Mouse (Mus musculus) brain, embryonic 18.5 days (tissue): Measurements from ENCODE around the gene Ppp1r21.

Source experiments
- DNase-seq: peaks from one replicate; pipeline ENCODE4 v3.0.0-alpha.2; 2012; ENCODE audit warnings: low read depth, low spot score

Gene Ppp1r21

GRCm38 (mm10) chr17:88570784-88571183 lies 40.9 kb downstream of the Ppp1r21 start:
- no peak for DNase-seq

GRCm38 (mm10) chr17:88574811-88575210 lies 44.9 kb downstream of the Ppp1r21 start:
- DNase-seq = no peak

GRCm38 (mm10) chr17:88578522-88579242 lies 48.8 kb downstream of the Ppp1r21 start:
- no peak for DNase-seq

GRCm38 (mm10) chr17:88580556-88580955 lies 50.6 kb downstream of the Ppp1r21 start:
- DNase-seq = no peak

GRCm38 (mm10) chr17:88581511-88582021 lies 51.6 kb downstream of the Ppp1r21 start:
- no peak for DNase-seq

GRCm38 (mm10) chr17:88582999-88583398 lies 53.1 kb downstream of the Ppp1r21 start:
- no peak for DNase-seq

- no peak for DNase-seq
These were observed 53.5 kb downstream of the Ppp1r21 start for GRCm38 (mm10) chr17:88583411-88583810.

GRCm38 (mm10) chr17:88587371-88587770 lies 57.5 kb downstream of the Ppp1r21 start:
- no peak for DNase-seq

GRCm38 (mm10) chr17:88588228-88588627 lies 58.3 kb downstream of the Ppp1r21 start:
- DNase-seq = no peak

- DNase-seq = no peak
These were observed 60.3 kb downstream of the Ppp1r21 start for GRCm38 (mm10) chr17:88590251-88590650.

- no peak for DNase-seq
These were observed 65.2 kb downstream of the Ppp1r21 start for GRCm38 (mm10) chr17:88595071-88595470.

GRCm38 (mm10) chr17:88596068-88596467 lies 66.2 kb downstream of the Ppp1r21 start:
- DNase-seq = no peak

GRCm38 (mm10) chr17:88596544-88597221 lies 66.8 kb downstream of the Ppp1r21 start:
- no peak for DNase-seq

GRCm38 (mm10) chr17:88597222-88598055 lies 67.5 kb downstream of the Ppp1r21 start, which contains the start of gene Ston1:
Gene Ston1, plus strand, starts transcription at chr17:88597684.
- no peak for DNase-seq

- no peak for DNase-seq
These were observed 68.1 kb downstream of the Ppp1r21 start for GRCm38 (mm10) chr17:88598056-88598420.

- no peak for DNase-seq
These were observed 68.9 kb downstream of the Ppp1r21 start for GRCm38 (mm10) chr17:88598570-88599368.

- no peak for DNase-seq
These were observed 70.6 kb downstream of the Ppp1r21 start for GRCm38 (mm10) chr17:88600492-88601026.

GRCm38 (mm10) chr17:88603943-88604342 lies 74.0 kb downstream of the Ppp1r21 start:
- DNase-seq = no peak

GRCm38 (mm10) chr17:88606056-88606455 lies 76.1 kb downstream of the Ppp1r21 start:
- DNase-seq = no peak

GRCm38 (mm10) chr17:88609361-88609760 lies 79.4 kb downstream of the Ppp1r21 start:
- DNase-seq = no peak

- no peak for DNase-seq
These were observed 81.1 kb downstream of the Ppp1r21 start for GRCm38 (mm10) chr17:88611057-88611456.
